Mouse (Mus musculus) adrenal gland, adult 2 months (tissue): ENCODE measurements around the gene Olfr215. TPM values are rescaled to one million over a fixed set of nuclear protein-coding genes. Genes with fewer than 3 reads are reported as not detected.
"Not testable (repeated sequence)": the region's sequence is repeated elsewhere in the genome, so short reads cannot be mapped to it uniquely, and the experiment has no call there.

Experiments used
- DNase-seq: peaks from one replicate; pipeline ENCODE4 v3.0.0; 2021
- long read RNA-seq: library from polyadenylated mRNA; stranded (forward); transcript quantifications from one replicate; pipeline ENCODE4 v2.0.0, GENCODE M21; 2021
- polyA plus RNA-seq: library from polyadenylated mRNA; depleted of rRNA; stranded (reverse); fragments of >200 nt; gene quantifications from 2 replicates; pipeline ENCODE4 v1.2.3, GENCODE M21; 2012; rRNA removed
- total RNA-seq, 2 experiments: library from RNA; stranded (reverse); gene quantifications; 2 replicates each; pipeline ENCODE4 v1.2.3; 2021

Gene Olfr215
- total RNA-seq = not detected
- not detected in 2 replicates for polyA plus RNA-seq
- long read RNA-seq = 0 reads

- DNase-seq = no peak
Measured at GRCm38 (mm10) chr6:116584095-116584494, at the start of gene Olfr215. Gene Olfr215, minus strand, starts transcription at chr6:116584195.

GRCm38 (mm10) chr6:116632129-116632528 is 48.1 kb upstream of the Olfr215 start:
- DNase-seq = peak; percentile 77

- DNase-seq = no peak
Measured at GRCm38 (mm10) chr6:116629766-116630165, 45.8 kb upstream of the Olfr215 start.

GRCm38 (mm10) chr6:116628539-116629171 is 44.7 kb upstream of the Olfr215 start, which contains the start of gene Zfp422:
Gene Zfp422, minus strand, starts transcription at chr6:116628999.
- DNase-seq = peak; percentile 79

GRCm38 (mm10) chr6:116628095-116628494 is 44.1 kb upstream of the Olfr215 start:
- DNase-seq = no peak

- DNase-seq = not testable (repeated sequence)
Measured at GRCm38 (mm10) chr6:116626417-116626816, 42.4 kb upstream of the Olfr215 start.

GRCm38 (mm10) chr6:116621318-116622023 is 37.5 kb upstream of the Olfr215 start:
- DNase-seq = no peak

- no peak for DNase-seq
Measured at GRCm38 (mm10) chr6:116618073-116618472, 34.1 kb upstream of the Olfr215 start.

- no peak for DNase-seq
Measured at GRCm38 (mm10) chr6:116615719-116616118, 31.7 kb upstream of the Olfr215 start.

- no peak for DNase-seq
Measured at GRCm38 (mm10) chr6:116607230-116607629, 23.2 kb upstream of the Olfr215 start.

- DNase-seq = not testable (repeated sequence)
Measured at GRCm38 (mm10) chr6:116600969-116601368, 17.0 kb upstream of the Olfr215 start.

GRCm38 (mm10) chr6:116569834-116570233 is 14.2 kb downstream of the Olfr215 start:
- DNase-seq = peak; percentile 15

- no peak for DNase-seq
Measured at GRCm38 (mm10) chr6:116554952-116555351, 29.0 kb downstream of the Olfr215 start.

- no peak for DNase-seq
Measured at GRCm38 (mm10) chr6:116553935-116554334, 30.1 kb downstream of the Olfr215 start, which contains the start of gene Olfr214. Gene Olfr214, plus strand, starts transcription at chr6:116554235.

- DNase-seq = not testable (repeated sequence)
Measured at GRCm38 (mm10) chr6:116550841-116551240, 33.2 kb downstream of the Olfr215 start, which contains the start of gene Gm5580. Gene Gm5580, plus strand, starts transcription at chr6:116551141.

GRCm38 (mm10) chr6:116542500-116542899 is 41.5 kb downstream of the Olfr215 start:
- DNase-seq = no peak

GRCm38 (mm10) chr6:116538156-116538555 is 45.8 kb downstream of the Olfr215 start, which contains the start of gene Olfr213:
Gene Olfr213, plus strand, starts transcription at chr6:116538456.
- DNase-seq = no peak

Other genes starting within 250 kb of the Olfr215 start
- 10 to 100 TPM; 52.9 to 69.4 TPM for gene March8, start 246.2 kb downstream of the Olfr215 start, total RNA-seq
- gene March8, start 246.2 kb downstream of the Olfr215 start, polyA plus RNA-seq = 81.0 and 98.0 TPM in 2 replicates
- gene Alox5, start 123.0 kb downstream of the Olfr215 start, total RNA-seq = 1 to 10 TPM; 1.3 to 2.2 TPM
- gene Alox5, start 123.0 kb downstream of the Olfr215 start, polyA plus RNA-seq = 1.4 and 1.8 TPM in 2 replicates
- gene Olfr211, start 95.1 kb downstream of the Olfr215 start, total RNA-seq = not detected
- gene Olfr211, start 95.1 kb downstream of the Olfr215 start, polyA plus RNA-seq = not detected in 2 replicates
- gene Olfr212, start 77.7 kb downstream of the Olfr215 start, total RNA-seq = under 1 TPM in 1 of 2 experiments, not detected in 1; 0.21 TPM
- not detected in 2 replicates for gene Olfr212, start 77.7 kb downstream of the Olfr215 start, polyA plus RNA-seq
- gene Olfr213, start 45.7 kb downstream of the Olfr215 start, total RNA-seq = not detected
- gene Olfr213, start 45.7 kb downstream of the Olfr215 start, polyA plus RNA-seq = not detected in 2 replicates
- gene Gm5580, start 33.1 kb downstream of the Olfr215 start, total RNA-seq = 1 to 10 TPM; 2.2 to 3.0 TPM
- gene Gm5580, start 33.1 kb downstream of the Olfr215 start, polyA plus RNA-seq = 0.09 TPM in 1 of 2 replicates, not detected in the other
- gene Olfr214, start 30.0 kb downstream of the Olfr215 start, total RNA-seq = not detected
- gene Olfr214, start 30.0 kb downstream of the Olfr215 start, polyA plus RNA-seq = not detected in 2 replicates
- gene Zfp422, start 44.8 kb upstream of the Olfr215 start, total RNA-seq = 10 to 100 TPM; 14.8 to 22.9 TPM
- 5.0 and 6.6 TPM in 2 replicates for gene Zfp422, start 44.8 kb upstream of the Olfr215 start, polyA plus RNA-seq
- 10 to 100 TPM in 1 of 2 experiments, 1 to 10 TPM in 1; 3.8 to 13.4 TPM for gene Depp1, start 66.4 kb upstream of the Olfr215 start, total RNA-seq
- gene Depp1, start 66.4 kb upstream of the Olfr215 start, polyA plus RNA-seq = 16.6 and 22.8 TPM in 2 replicates
- gene Rassf4, start 89.8 kb upstream of the Olfr215 start, total RNA-seq = 1 to 10 TPM; 3.9 to 7.4 TPM
- 2.3 TPM in 2 replicates for gene Rassf4, start 89.8 kb upstream of the Olfr215 start, polyA plus RNA-seq
- gene Tmem72, start 132.7 kb upstream of the Olfr215 start, total RNA-seq = under 1 TPM; 0.03 to 0.06 TPM
- under 0.01 TPM in 1 of 2 replicates, not detected in the other for gene Tmem72, start 132.7 kb upstream of the Olfr215 start, polyA plus RNA-seq